Mouse (Mus musculus): Measurements from ENCODE around the gene Zbtb20.
A peak's percentile ranks its signal among the peaks of the same experiment; 100 is the strongest.

The Zbtb20 gene

GRCm38 (mm10) chr16:43309968-43310431 lies 434.3 kb downstream of the Zbtb20 start:
- DNase-seq, result no peak

- DNase-seq, result no peak
Measured at GRCm38 (mm10) chr16:43324009-43324408, 448.3 kb downstream of the Zbtb20 start.

- DNase-seq, result no peak
Measured at GRCm38 (mm10) chr16:43328221-43328620, 452.5 kb downstream of the Zbtb20 start.

GRCm38 (mm10) chr16:43330206-43330605 lies 454.5 kb downstream of the Zbtb20 start:
- no peak for DNase-seq

- DNase-seq, result no peak
Measured at GRCm38 (mm10) chr16:43331440-43331839, 455.8 kb downstream of the Zbtb20 start.

- DNase-seq, result no peak
Measured at GRCm38 (mm10) chr16:43332734-43333133, 457.1 kb downstream of the Zbtb20 start.

GRCm38 (mm10) chr16:43333265-43333664 lies 457.6 kb downstream of the Zbtb20 start:
- no peak for DNase-seq

- DNase-seq, result peak; percentile 23
Measured at GRCm38 (mm10) chr16:43334411-43335150, 458.9 kb downstream of the Zbtb20 start.

GRCm38 (mm10) chr16:43335151-43335823 lies 459.6 kb downstream of the Zbtb20 start:
- no peak for DNase-seq

- no peak for DNase-seq
Measured at GRCm38 (mm10) chr16:43335824-43336215, 460.1 kb downstream of the Zbtb20 start.

GRCm38 (mm10) chr16:43340712-43341111 lies 465.0 kb downstream of the Zbtb20 start:
- no peak for DNase-seq

- no peak for DNase-seq
Measured at GRCm38 (mm10) chr16:43341916-43342455, 466.3 kb downstream of the Zbtb20 start.

GRCm38 (mm10) chr16:43346094-43346493 lies 470.4 kb downstream of the Zbtb20 start:
- DNase-seq, result no peak

- DNase-seq, result no peak
Measured at GRCm38 (mm10) chr16:43355776-43356645, 480.3 kb downstream of the Zbtb20 start.

GRCm38 (mm10) chr16:43359546-43359945 lies 483.9 kb downstream of the Zbtb20 start:
- no peak for DNase-seq

- no peak for DNase-seq
Measured at GRCm38 (mm10) chr16:43360112-43360511, 484.4 kb downstream of the Zbtb20 start.

- DNase-seq, result no peak
Measured at GRCm38 (mm10) chr16:43360838-43361480, 485.3 kb downstream of the Zbtb20 start.

GRCm38 (mm10) chr16:43362651-43363300 lies 487.1 kb downstream of the Zbtb20 start:
- DNase-seq, result peak; percentile 10

- no peak for DNase-seq
Measured at GRCm38 (mm10) chr16:43363316-43363715, 487.6 kb downstream of the Zbtb20 start.

GRCm38 (mm10) chr16:43363751-43364515 lies 488.3 kb downstream of the Zbtb20 start:
- DNase-seq, result no peak

GRCm38 (mm10) chr16:43364516-43364910 lies 488.8 kb downstream of the Zbtb20 start:
- DNase-seq, result no peak
